Mouse (Mus musculus) B cell, adult 62 days (primary cell): ENCODE results near the gene Olfr273. TPM values are rescaled to one million over a fixed set of nuclear protein-coding genes. Genes with fewer than 3 reads are reported as not detected.

ENCODE experiments used
- total RNA-seq: library from RNA; stranded (reverse); gene quantifications from 4 replicates; pipeline ENCODE4 v1.2.4, GENCODE M21; 2023

Olfr273 gene
- total RNA-seq: not detected in 4 replicates

GRCm38 (mm10) chr4:52859136-52859535 is at the start of gene Olfr273:
TSS of gene Olfr273 (minus strand) at chr4:52859236.

DNA sequence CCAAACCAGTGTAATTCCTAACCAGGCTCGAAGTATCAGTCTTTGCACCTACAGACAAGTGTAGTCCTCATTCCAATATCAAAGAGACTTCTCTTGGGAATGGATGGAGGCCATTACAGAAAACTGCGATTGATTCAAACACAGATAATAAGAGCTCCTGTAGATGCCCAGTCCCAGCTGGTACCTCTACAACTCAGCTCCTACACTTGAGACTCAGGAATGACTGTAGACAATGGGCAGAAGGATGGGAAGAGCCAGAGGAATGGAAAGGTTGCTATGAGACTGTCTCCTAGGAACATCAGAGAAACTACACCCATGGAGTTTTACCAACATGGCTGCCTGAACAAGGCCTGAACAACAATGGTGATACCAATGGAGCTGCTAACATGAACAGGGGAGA is 44.7 kb downstream of the Olfr273 start, which contains the start of gene Olfr275:
Gene Olfr275, plus strand, starts transcription at position 301 of the 400 bp plus-strand sequence.

Other genes with a start within 250 kb of the Olfr273 start
- not detected in 4 replicates for gene Olfr275, start 44.6 kb downstream of the Olfr273 start, total RNA-seq
- gene Olfr272, start 59.9 kb upstream of the Olfr273 start, total RNA-seq: not detected in 4 replicates
- not detected in 4 replicates for gene Olfr270, start 105.3 kb upstream of the Olfr273 start, total RNA-seq
- gene Nipsnap3a, start 130.0 kb upstream of the Olfr273 start, total RNA-seq: not detected in 4 replicates
- gene Nipsnap3b, start 152.6 kb upstream of the Olfr273 start, total RNA-seq: 38.8 to 50.7 TPM (median 46.8 TPM) in 4 replicates